ENCODE assay signal across 8 mouse cellular contexts in genomic region chr4:154638320-154638886, GRCm38 (mm10). TPM values are rescaled to one million over a fixed set of nuclear protein-coding genes. Genes with fewer than 3 reads are reported as not detected.
DNase-seq lines count a peak whose midpoint lies in the region; ATAC-seq and TF ChIP-seq lines count a peak whose summit lies in the region.

No protein-coding gene starts in this region.

- peaks cover 51% of the 10 kb centered on the region for H3K27me3 ChIP-seq in forebrain, embryonic 11.5 days (ENCODE audit: control insufficient read depth, insufficient read depth, low read length)
- peaks cover 87% of the 10 kb centered on the region for H3K27me3 ChIP-seq in intestine, postnatal 0 days (replicated peaks; ENCODE audit: control insufficient read depth, insufficient read depth, low read length)
- H3K27me3 ChIP-seq in neural tube, embryonic 12.5 days (replicated peaks): peaks cover 94% of the 10 kb centered on the region

- H3K4me3 ChIP-seq in forebrain, embryonic 11.5 days (ENCODE audit: low read depth, low read length): peak overlapping the region; percentile 78
- H3K4me3 ChIP-seq in intestine, postnatal 0 days (ENCODE audit: low read depth, low read length): peak overlapping the region; percentile 82
- peak overlapping the region; percentile 58 for H3K4me3 ChIP-seq in neural tube, embryonic 12.5 days

- WGBS in forebrain, embryonic 11.5 days: 2% methylated on average over 15 of the region's 15 CpGs
- WGBS in intestine, postnatal 0 days: 23% methylated on average over 15 of the region's 15 CpGs
- 3% methylated on average over 15 of the region's 15 CpGs for WGBS in neural tube, embryonic 12.5 days

- H3K4me2 ChIP-seq in forebrain, embryonic 11.5 days (ENCODE audit: low read depth, low read length, severe bottlenecking): peak overlapping the region; percentile 93
- H3K4me2 ChIP-seq in intestine, postnatal 0 days (replicated peaks; ENCODE audit: low read depth): peak overlapping the region; percentile 92
- peak overlapping the region; percentile 88 for H3K4me2 ChIP-seq in neural tube, embryonic 12.5 days (replicated peaks)

- H3K4me1 ChIP-seq in forebrain, embryonic 11.5 days (replicated peaks; ENCODE audit: control insufficient read depth, insufficient read depth, low read length): peaks cover 25% of the 10 kb centered on the region
- no peaks in the 10 kb centered on the region for H3K4me1 ChIP-seq in intestine, postnatal 0 days (replicated peaks; ENCODE audit: control insufficient read depth, insufficient read depth, low read length)
- H3K4me1 ChIP-seq in neural tube, embryonic 12.5 days: peaks cover 53% of the 10 kb centered on the region

- 0 out of 2 replicates have a peak overlapping the region, but pooled peaks have one; percentile 26 for H3K27ac ChIP-seq in forebrain, embryonic 11.5 days (ENCODE audit: low read depth, low read length)
- H3K27ac ChIP-seq in intestine, postnatal 0 days (ENCODE audit: low read depth, low read length): no peak overlapping the region
- H3K27ac ChIP-seq in neural tube, embryonic 12.5 days: no peak overlapping the region

- no peaks in the 10 kb centered on the region for H3K36me3 ChIP-seq in forebrain, embryonic 11.5 days (ENCODE audit: control insufficient read depth, insufficient read depth, low read length)
- no peaks in the 10 kb centered on the region for H3K36me3 ChIP-seq in intestine, postnatal 0 days (ENCODE audit: control insufficient read depth, insufficient read depth)
- no peaks in the 10 kb centered on the region for H3K36me3 ChIP-seq in neural tube, embryonic 12.5 days

- no peaks in the 10 kb centered on the region for H3K9me3 ChIP-seq in forebrain, embryonic 11.5 days (ENCODE audit: control insufficient read depth, low read length)
- no peaks in the 10 kb centered on the region for H3K9me3 ChIP-seq in intestine, postnatal 0 days (ENCODE audit: control insufficient read depth)
- H3K9me3 ChIP-seq in neural tube, embryonic 12.5 days: no peaks in the 10 kb centered on the region

- no peak for ATAC-seq in forebrain, embryonic 11.5 days (replicated peaks; ENCODE audit: low FRiP score)
- no peak for ATAC-seq in intestine, postnatal 0 days
- ATAC-seq in neural tube, embryonic 12.5 days (ENCODE audit: low FRiP score, low read depth): no peak
- no peak for ATAC-seq in CD4-positive, CD25-positive, alpha-beta regulatory T cell, adult 4 months

- no peak for TF ChIP-seq CTCF in intestine, postnatal 0 days (IDR thresholded peaks at IDR 0.05; ENCODE audit: low read depth)

- peak; percentile 38 for DNase-seq in kidney, adult 9 months
- no peak for DNase-seq in kidney, postnatal 10 days
- DNase-seq in forebrain, embryonic 11.5 days (ENCODE audit: low spot score): no peak
- DNase-seq in cerebellum, adult 11-12 months: no peak
- no peak for DNase-seq in left cerebral cortex, adult 18-20 months (ENCODE audit: low spot score in 2 of 2)

- H3K9ac ChIP-seq in forebrain, embryonic 11.5 days (ENCODE audit: low read length): peak overlapping the region; percentile 96
- H3K9ac ChIP-seq in intestine, postnatal 0 days (ENCODE audit: low read depth, low read length): no peak overlapping the region; the same call in 1 of the 2 replicates
- H3K9ac ChIP-seq in neural tube, embryonic 12.5 days: no peak overlapping the region

RNA-seq across cellular contexts. Expression of gene Prdm16, which starts 1.7 kb away (rescaled TPM):
- 44.7 and 49.3 TPM in 2 replicates for polyA plus RNA-seq in forebrain, embryonic 11.5 days (2014; fragmentation: Nextera tagmentation; extraction: Ambion mirVana)
- 8.7 and 9.0 TPM in 2 replicates for polyA plus RNA-seq in intestine, postnatal 0 days (2015; fragmentation: Nextera tagmentation; extraction: Ambion mirVana)
- 12.9 and 13.4 TPM in 2 replicates for polyA plus RNA-seq in neural tube, embryonic 12.5 days (2016; fragmentation: Nextera tagmentation; extraction: Ambion mirVana)
- 1 to 10 TPM; 8.3 to 8.8 TPM for total RNA-seq in left cerebral cortex, adult 18-20 months (2021)
- 1 to 10 TPM; 2.2 to 2.7 TPM for polyA plus RNA-seq in CD4-positive, CD25-positive, alpha-beta regulatory T cell, adult 4 months (2017; shearing (Covaris generic))

RNA-seq across cellular contexts. Expression of gene Actrt2, which starts 29.3 kb away (rescaled TPM):
- polyA plus RNA-seq in forebrain, embryonic 11.5 days (2014; fragmentation: Nextera tagmentation; extraction: Ambion mirVana): not detected in 2 replicates
- not detected in 2 replicates for polyA plus RNA-seq in intestine, postnatal 0 days (2015; fragmentation: Nextera tagmentation; extraction: Ambion mirVana)
- not detected in 2 replicates for polyA plus RNA-seq in neural tube, embryonic 12.5 days (2016; fragmentation: Nextera tagmentation; extraction: Ambion mirVana)
- total RNA-seq in left cerebral cortex, adult 18-20 months (2021): not detected
- not detected for polyA plus RNA-seq in CD4-positive, CD25-positive, alpha-beta regulatory T cell, adult 4 months (2017; shearing (Covaris generic))
